Mouse (Mus musculus) lung, adult 2 months (tissue): Measurements from ENCODE around the gene Rab3d. TPM values are rescaled to one million over a fixed set of nuclear protein-coding genes. Genes with fewer than 3 reads are reported as not detected.
"Not testable (repeated sequence)": the region's sequence is repeated elsewhere in the genome, so short reads cannot be mapped to it uniquely, and the experiment has no call there.

Source experiments
- DNase-seq: peaks from one replicate; pipeline ENCODE4 v3.0.0; 2022
- H3K4me1 ChIP-seq: fragments of 200-500 bp; 2 replicates; pipeline ENCODE4 v1.6.1; 2011; ENCODE audit warnings: low read length; ENCODE audit not compliant: control insufficient read depth, insufficient read depth
- H3K4me3 ChIP-seq: fragments of 200-500 bp; replicated peaks from 2 replicates; pipeline ENCODE3; 2011; ENCODE audit warnings: low read depth, mild to moderate bottlenecking, control low read depth, low read length; ENCODE audit errors: extremely low read depth
- CTCF ChIP-seq: fragments of 200-500 bp; IDR thresholded peaks from 2 replicates; pipeline ENCODE4 v1.5.1; 2011; ENCODE audit warnings: mild to moderate bottlenecking, low read length, control low read depth; ENCODE audit not compliant: insufficient read depth
- POLR2A ChIP-seq: fragments of 200-500 bp; IDR thresholded peaks from 2 replicates; pipeline ENCODE4 v1.6.1; 2011; ENCODE audit warnings: low read depth, mild to moderate bottlenecking, control low read depth, low read length, borderline replicate concordance; ENCODE audit errors: extremely low read depth
- WGBS: fragments of 180-500 bp; shearing (Covaris S2); methylation state at CpG from one replicate; pipeline ENCODE4 v1.1.7; 2018; 5-methylcytosine and 5-hydroxymethylcytosine counted together
- polyA plus RNA-seq: library from polyadenylated mRNA; depleted of rRNA; stranded (reverse); fragments of >200 nt; gene quantifications from 2 replicates; pipeline ENCODE4 v1.2.3, GENCODE M21; 2012; rRNA removed

Gene Rab3d
- polyA plus RNA-seq, 1 experiment: 104 TPM

DNA sequence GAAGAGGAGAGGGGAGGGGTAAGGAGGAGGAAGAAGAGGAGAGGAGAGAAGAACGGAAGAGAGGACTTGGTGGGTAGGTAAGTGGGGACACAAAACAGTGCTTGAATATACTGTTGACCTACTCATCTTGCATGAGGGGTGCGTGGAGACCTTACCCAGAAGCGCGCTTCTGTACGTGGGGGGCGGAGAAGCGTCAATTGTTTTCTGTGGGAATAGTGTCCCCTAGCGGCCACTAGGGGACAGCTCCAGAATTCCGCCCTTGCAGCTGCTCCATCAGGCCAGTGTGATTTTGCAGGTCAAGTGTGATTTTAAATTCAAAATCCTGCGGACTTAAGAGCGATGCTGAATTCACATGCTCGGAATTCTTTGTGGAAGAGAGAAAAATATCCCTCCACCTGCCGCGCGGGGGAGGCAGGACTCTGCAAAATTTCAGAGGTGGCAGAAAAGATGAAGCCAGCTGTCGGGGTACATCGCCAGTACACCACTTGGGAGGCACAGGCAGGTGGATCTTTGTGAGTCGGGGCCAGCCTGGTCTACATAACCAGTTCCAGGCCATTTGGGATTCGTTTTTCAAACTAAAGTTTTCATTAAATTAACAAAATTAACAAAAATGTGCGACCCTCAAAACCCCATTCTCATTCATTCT lies 47.0 kb downstream of the Rab3d start:
- Histone ChIP-seq H3K4me1 (0 out of 2 replicates have a peak, but pooled peaks cover 3% of the 10 kb centered on the region), H3K4me3 (no peak overlapping the region)
- 13% methylated on average over 20 of the region's 20 CpGs for WGBS
- peak; percentile 45 for DNase-seq
- TF ChIP-seq CTCF: peak; percentile 86
- TF ChIP-seq POLR2A: no peak

DNA sequence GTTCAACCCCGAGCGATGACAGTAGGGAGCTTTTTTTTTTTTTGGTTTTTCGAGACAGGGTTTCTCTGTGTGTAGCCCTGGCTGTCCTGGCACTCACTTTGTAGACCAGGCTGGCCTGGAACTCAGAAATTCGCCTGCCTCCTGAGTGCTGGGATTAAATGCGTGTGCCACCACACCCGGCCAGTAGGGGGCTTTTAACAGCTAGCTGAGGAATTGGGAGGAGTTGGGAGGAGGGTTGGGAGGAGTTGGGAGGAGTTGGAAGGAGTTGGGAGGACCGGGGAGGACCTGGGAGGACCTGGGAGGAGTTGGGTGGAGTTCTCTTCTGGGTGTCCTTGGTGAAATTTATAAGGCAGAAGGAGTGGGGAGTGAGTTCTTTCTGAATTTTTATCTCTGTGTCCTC lies 48.7 kb downstream of the Rab3d start:
- not testable (repeated sequence) for H3K4me1 ChIP-seq, H3K4me3 ChIP-seq
- peak; percentile 33; the same call in 1 of the 2 replicates for TF ChIP-seq CTCF
- peak; percentile 57 for DNase-seq
- WGBS: 48% methylated on average over 7 of the region's 7 CpGs

DNA sequence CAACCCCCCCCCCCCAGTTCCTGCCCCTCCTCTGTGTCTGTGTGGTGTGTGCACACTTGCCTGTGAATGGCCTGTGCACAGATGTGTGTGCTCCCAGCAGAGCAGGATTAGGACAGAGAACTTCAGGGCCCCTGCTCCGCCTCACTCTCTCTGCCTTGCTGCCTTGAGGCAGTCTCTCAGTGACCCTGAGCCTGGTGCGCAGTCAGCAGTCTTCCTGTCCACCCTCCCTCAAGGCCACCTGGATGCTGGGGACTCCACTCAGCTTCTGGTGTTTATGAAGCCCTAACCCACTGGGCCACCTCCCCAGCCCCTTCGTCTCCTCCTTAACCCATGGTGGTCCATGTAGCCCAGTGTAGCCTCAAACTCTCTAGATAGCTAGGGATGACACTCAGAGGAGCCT lies 50.3 kb downstream of the Rab3d start:
- Histone ChIP-seq H3K4me3 (no peak overlapping the region), H3K4me1 (0 out of 2 replicates have a peak, but pooled peaks cover 5% of the 10 kb centered on the region)
- DNase-seq: no peak
- TF ChIP-seq POLR2A (no peak), CTCF (no peak)
- WGBS: 88% methylated on average over 3 of the region's 3 CpGs

DNA sequence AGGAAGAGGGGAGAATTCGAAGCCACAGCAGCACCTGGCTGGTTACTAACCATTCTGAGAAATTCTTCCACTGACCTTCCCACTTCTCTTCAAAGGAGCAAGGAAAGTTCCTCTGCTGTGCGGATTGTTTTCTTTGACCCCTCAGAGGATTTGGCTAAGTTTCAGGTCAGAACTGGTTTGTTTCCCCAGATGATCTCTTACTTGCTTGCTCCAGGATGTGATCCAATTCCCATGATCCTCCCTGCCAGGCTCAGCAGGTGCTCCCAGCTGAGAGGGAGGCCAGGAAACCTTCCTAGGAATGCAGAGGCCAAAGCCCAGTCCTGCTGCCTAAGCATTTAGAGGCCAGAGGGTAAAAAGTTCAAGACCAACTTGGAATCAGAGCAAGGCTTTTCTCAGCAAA lies 51.4 kb downstream of the Rab3d start:
- no peak for DNase-seq
- WGBS: 25% methylated on average over 2 of the region's 2 CpGs
- Histone ChIP-seq H3K4me3 (no peak overlapping the region), H3K4me1 (0 out of 2 replicates have a peak, but pooled peaks cover 5% of the 10 kb centered on the region)
- TF ChIP-seq POLR2A (no peak), CTCF (no peak)

DNA sequence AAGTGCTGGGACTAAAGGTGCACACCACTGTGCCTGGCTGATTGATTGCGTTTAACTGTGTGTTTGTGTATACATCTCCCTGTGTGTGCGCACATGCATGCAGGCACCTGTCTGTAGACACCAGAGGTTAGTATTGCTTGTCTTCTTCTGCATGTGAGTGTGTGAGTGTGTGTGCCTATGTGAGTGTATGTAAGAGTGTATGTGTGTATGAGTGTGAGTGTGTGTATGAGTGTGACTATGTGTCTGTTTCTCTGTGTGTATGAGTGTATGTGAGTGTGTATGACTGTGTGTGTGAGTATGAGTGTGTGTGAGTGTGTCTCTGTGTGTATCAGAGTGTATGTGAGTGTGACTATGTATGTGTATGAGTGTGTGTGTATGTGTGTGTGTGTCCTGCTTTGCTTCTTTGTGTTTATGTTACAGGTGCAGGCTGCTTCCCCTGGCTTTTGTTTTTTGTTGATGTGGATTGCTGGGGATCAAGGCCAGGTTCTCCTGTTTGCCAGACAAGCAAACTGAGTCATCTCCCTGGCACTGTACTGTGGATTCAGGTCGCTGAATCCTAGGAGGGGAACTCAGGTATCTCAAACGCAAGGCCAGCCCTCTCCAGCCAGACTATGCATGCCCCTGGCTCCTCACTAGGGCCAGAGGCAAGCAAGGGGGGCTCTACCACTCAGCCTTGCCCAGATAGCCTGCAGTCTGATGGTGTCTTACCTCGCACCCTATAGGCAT lies 52.2 kb downstream of the Rab3d start:
- no peak overlapping the region for H3K4me3 ChIP-seq
- DNase-seq: no peak
- TF ChIP-seq CTCF (no peak), POLR2A (no peak)
- H3K4me1 ChIP-seq: 0 out of 2 replicates have a peak, but pooled peaks cover 5% of the 10 kb centered on the region
- WGBS: 74% methylated on average over 5 of the region's 5 CpGs

DNA sequence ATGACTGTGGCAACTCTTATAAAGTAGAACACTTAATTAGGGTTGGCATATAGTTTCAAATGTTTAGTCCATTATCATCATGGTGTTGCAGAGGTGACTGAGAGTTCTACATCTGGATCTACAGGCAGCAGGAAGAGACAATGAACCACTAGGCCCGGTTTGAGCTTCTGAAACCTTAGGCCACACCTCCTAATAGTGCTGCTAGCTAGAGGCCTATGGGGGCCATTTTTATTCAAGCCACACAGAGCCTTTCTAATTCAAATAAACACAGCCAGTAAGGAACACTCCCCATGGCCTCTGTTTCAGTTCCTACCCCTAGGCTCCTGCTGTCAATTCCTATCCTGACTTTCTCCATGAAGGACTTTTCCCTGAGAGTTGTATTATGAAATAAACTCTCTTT lies 55.8 kb downstream of the Rab3d start:
- H3K4me1 ChIP-seq: peaks cover 10% of the 10 kb centered on the region; the same call in 1 of the 2 replicates
- TF ChIP-seq POLR2A (no peak), CTCF (no peak)
- no peak overlapping the region for H3K4me3 ChIP-seq
- DNase-seq: no peak
- WGBS: 67% methylated on average over 1 of the region's 1 CpGs

DNA sequence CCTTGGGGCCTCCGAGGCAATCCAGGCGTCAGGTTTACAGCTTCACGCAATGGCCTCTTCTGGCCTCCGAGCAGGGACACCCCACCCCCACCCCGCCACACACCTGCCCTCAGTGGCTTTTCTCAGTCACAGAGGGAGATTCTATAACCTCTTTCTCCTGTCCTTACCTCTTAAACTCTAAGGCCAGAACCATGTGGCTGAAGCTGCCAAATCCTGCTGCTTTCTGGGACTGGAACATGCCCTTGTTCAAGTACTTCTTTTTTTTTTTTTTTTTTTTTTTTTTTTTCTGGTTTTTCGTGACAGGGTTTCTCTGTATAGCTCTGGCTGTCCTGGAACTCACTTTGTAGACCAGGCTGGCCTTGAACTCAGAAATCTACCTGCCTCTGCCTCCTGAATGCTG lies 57.6 kb downstream of the Rab3d start:
- WGBS: 75% methylated on average over 6 of the region's 6 CpGs
- H3K4me1 ChIP-seq, H3K4me3 ChIP-seq, DNase-seq: not testable (repeated sequence)

DNA sequence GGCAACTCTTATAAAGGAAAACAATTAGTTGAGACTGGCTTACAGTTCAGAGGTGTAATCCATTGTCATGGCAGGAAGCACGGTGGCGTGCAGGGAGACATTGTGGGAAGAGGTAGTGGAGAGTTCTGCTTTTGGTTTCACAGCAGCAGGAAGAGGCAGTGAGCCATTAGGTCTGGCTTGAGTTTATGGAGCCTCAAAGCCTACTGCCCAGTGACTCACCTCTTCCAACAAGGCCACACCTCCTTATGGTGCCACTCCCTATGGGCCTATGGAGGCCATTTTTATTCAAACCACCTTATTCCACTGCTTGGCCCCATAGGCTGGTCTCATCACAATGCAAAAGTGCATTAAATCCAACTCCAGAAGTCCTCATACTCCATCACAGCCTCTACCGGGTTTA lies 58.4 kb downstream of the Rab3d start:
- TF ChIP-seq CTCF (no peak), POLR2A (no peak)
- DNase-seq: no peak
- 68% methylated on average over 3 of the region's 3 CpGs for WGBS
- no peak overlapping the region for H3K4me3 ChIP-seq
- peaks cover 4% of the 10 kb centered on the region; the same call in 1 of the 2 replicates for H3K4me1 ChIP-seq

DNA sequence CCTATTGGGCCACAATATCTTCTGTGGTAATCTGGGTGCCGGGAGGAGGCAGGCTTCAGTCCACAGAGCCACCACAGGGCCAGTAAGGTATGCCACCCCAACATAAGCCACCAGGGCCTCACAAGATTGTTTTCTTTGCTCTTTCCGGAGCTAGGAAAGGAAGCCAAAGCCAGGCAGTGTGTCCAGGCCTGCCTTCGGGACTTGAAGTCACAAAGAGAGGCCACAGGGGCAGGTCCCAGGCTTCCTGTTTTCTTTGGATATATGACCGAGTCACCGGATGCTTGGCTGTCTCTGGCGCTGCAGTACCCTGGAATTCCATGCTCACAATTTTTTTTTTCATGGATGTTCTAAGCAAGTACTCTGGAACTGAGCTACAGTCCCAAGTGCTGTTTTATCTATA lies 59.9 kb downstream of the Rab3d start:
- TF ChIP-seq CTCF (0 out of 2 replicates have a peak, but pooled peaks have one; percentile 18), POLR2A (no peak)
- 29% methylated on average over 6 of the region's 6 CpGs for WGBS
- no peak for DNase-seq
- H3K4me1 ChIP-seq: peaks cover 4% of the 10 kb centered on the region; the same call in 1 of the 2 replicates
- no peak overlapping the region for H3K4me3 ChIP-seq

DNA sequence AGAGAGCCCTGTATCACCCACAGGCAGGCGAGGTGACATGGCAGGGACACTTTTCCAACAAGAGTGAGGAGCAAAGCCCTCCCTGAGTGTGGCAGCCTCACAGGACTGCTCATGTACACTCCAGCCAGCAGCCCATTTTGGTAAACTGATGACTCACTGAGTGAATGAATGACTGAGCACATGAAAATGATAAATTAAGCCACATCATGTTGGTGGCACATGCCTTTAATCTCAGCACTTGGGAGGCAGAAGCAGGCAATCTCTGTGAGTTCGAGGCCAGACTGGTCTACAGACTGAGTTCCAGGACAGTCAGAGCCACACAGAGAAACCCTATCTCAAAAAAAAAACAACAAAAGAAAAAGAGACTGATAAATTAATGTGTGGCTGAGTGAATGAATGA lies 60.5 kb downstream of the Rab3d start:
- DNase-seq: no peak
- Histone ChIP-seq H3K4me3 (no peak overlapping the region), H3K4me1 (peaks cover 7% of the 10 kb centered on the region)
- no peak for TF ChIP-seq CTCF
- no peak for TF ChIP-seq POLR2A
- 80% methylated on average over 2 of the region's 2 CpGs for WGBS

Other genes with a start within 250 kb of the Rab3d start
- gene Ldlr, start 194.7 kb downstream of the Rab3d start, polyA plus RNA-seq: 84.2 and 87.2 TPM in 2 replicates
- gene Spc24, start 157.9 kb downstream of the Rab3d start, polyA plus RNA-seq: 2.9 and 3.2 TPM in 2 replicates
- 108 and 127 TPM in 2 replicates for gene Kank2, start 119.4 kb downstream of the Rab3d start, polyA plus RNA-seq
- 7.4 and 8.2 TPM in 2 replicates for gene Angptl8, start 82.7 kb downstream of the Rab3d start, polyA plus RNA-seq
- 262 and 278 TPM in 2 replicates for gene Dock6, start 65.6 kb downstream of the Rab3d start, polyA plus RNA-seq
- gene Ccdc159, start 9.3 kb upstream of the Rab3d start, polyA plus RNA-seq: 6.3 and 7.6 TPM in 2 replicates
- 190 and 194 TPM in 2 replicates for gene Tmem205, start 9.4 kb upstream of the Rab3d start, polyA plus RNA-seq
- 15.6 and 19.2 TPM in 2 replicates for gene Plppr2, start 18.8 kb upstream of the Rab3d start, polyA plus RNA-seq
- 10.1 and 10.8 TPM in 2 replicates for gene Swsap1, start 37.6 kb upstream of the Rab3d start, polyA plus RNA-seq
- gene Epor, start 45.3 kb upstream of the Rab3d start, polyA plus RNA-seq: 10.7 and 11.1 TPM in 2 replicates
- 24.8 and 30.6 TPM in 2 replicates for gene Rgl3, start 71.3 kb upstream of the Rab3d start, polyA plus RNA-seq
- gene Ccdc151, start 84.4 kb upstream of the Rab3d start, polyA plus RNA-seq: 2.9 and 3.6 TPM in 2 replicates
- 52.9 and 58.0 TPM in 2 replicates for gene Prkcsh, start 84.6 kb upstream of the Rab3d start, polyA plus RNA-seq
- 0.05 and 0.06 TPM in 2 replicates for gene Elavl3, start 133.8 kb upstream of the Rab3d start, polyA plus RNA-seq
- not detected in 2 replicates for gene Gm49318, start 153.1 kb upstream of the Rab3d start, polyA plus RNA-seq
- 20.3 and 23.1 TPM in 2 replicates for gene Zfp653, start 153.2 kb upstream of the Rab3d start, polyA plus RNA-seq
- 29.1 and 36.4 TPM in 2 replicates for gene Ecsit, start 167.2 kb upstream of the Rab3d start, polyA plus RNA-seq
- gene Cnn1, start 181.0 kb upstream of the Rab3d start, polyA plus RNA-seq: 79.3 and 94.3 TPM in 2 replicates
- 176 and 180 TPM in 2 replicates for gene Elof1, start 199.0 kb upstream of the Rab3d start, polyA plus RNA-seq
- 47.7 and 54.5 TPM in 2 replicates for gene Acp5, start 217.5 kb upstream of the Rab3d start, polyA plus RNA-seq
- 67.8 and 68.8 TPM in 2 replicates for gene Pigyl, start 238.7 kb upstream of the Rab3d start, polyA plus RNA-seq